Mouse (Mus musculus) neural tube, embryonic 14.5 days (tissue): ENCODE measurements around the gene 2410002F23Rik. TPM values are rescaled to one million over a fixed set of nuclear protein-coding genes. Genes with fewer than 3 reads are reported as not detected.
"Not testable (repeated sequence)": the region's sequence is repeated elsewhere in the genome, so short reads cannot be mapped to it uniquely, and the experiment has no call there.

Experiments
- ATAC-seq: fragments of 200-750 bp; cut with Nextera tagmentation; 2 replicates; pipeline ENCODE4 v1.8.0; 2017; ENCODE audit warnings: low read depth, mild to moderate bottlenecking, moderate TSS enrichment, moderate library complexity
- H3K27ac ChIP-seq: fragments of 300-500 bp; sonication (generic); 2 replicates; pipeline ENCODE4 v1.5.1; 2014; ENCODE audit warnings: low read depth, mild to moderate bottlenecking, control low read depth, low read length, moderate library complexity, mixed read lengths
- H3K27me3 ChIP-seq: fragments of 300-500 bp; sonication (generic); 2 replicates; pipeline ENCODE4 v1.6.1; 2014; ENCODE audit warnings: low read length; ENCODE audit not compliant: control insufficient read depth, insufficient read depth
- H3K36me3 ChIP-seq: fragments of 300-500 bp; sonication (generic); 2 replicates; pipeline ENCODE4 v1.6.1; 2014; ENCODE audit warnings: low read length, mixed read lengths; ENCODE audit not compliant: control insufficient read depth, insufficient read depth
- H3K4me1 ChIP-seq: fragments of 300-500 bp; sonication (generic); 2 replicates; pipeline ENCODE4 v1.6.1; 2014; ENCODE audit warnings: low read length; ENCODE audit not compliant: control insufficient read depth, insufficient read depth
- H3K4me2 ChIP-seq: fragments of 300-500 bp; sonication (generic); 2 replicates; pipeline ENCODE4 v1.6.1; 2014; ENCODE audit warnings: mild to moderate bottlenecking, low read depth, low read length, control low read depth
- H3K4me3 ChIP-seq: fragments of 300-500 bp; sonication (generic); 2 replicates; pipeline ENCODE4 v1.5.1; 2014; ENCODE audit warnings: low read depth, low read length, control low read depth, mixed read lengths
- H3K9ac ChIP-seq: fragments of 300-500 bp; sonication (generic); replicated peaks from 2 replicates; pipeline ENCODE4 v1.6.1; 2014; ENCODE audit warnings: low read depth, mild to moderate bottlenecking, control low read depth, low read length, mixed read lengths
- H3K9me3 ChIP-seq: fragments of 300-500 bp; sonication (generic); 2 replicates; pipeline ENCODE4 v1.6.1; 2016; ENCODE audit warnings: low read length; ENCODE audit not compliant: control insufficient read depth
- WGBS: fragments of 180-500 bp; shearing (Covaris S2); extraction: QIAGEN DNeasy Blood & Tissue Kit; methylation state at CpG from one replicate; pipeline ENCODE4 v1.1.7; 2014; 5-methylcytosine and 5-hydroxymethylcytosine counted together
- polyA plus RNA-seq: library from polyadenylated mRNA; unstranded; fragments of >200 nt; fragmentation: Nextera tagmentation; extraction: Ambion mirVana; gene quantifications from 2 replicates; pipeline ENCODE4 v1.2.1, GENCODE M21; 2014

Gene 2410002F23Rik
- 164 and 180 TPM in 2 replicates for polyA plus RNA-seq

GRCm38 (mm10) chr7:44246055-44246983 lies at the start of gene 2410002F23Rik, which contains the start of gene 1700028J19Rik:
Gene 2410002F23Rik, plus strand, starts transcription at chr7:44246722.
Gene 1700028J19Rik, minus strand, starts transcription at chr7:44246695.
- peak within 1 kb of the TSS; percentile 78 for H3K4me3 ChIP-seq
- H3K27me3 ChIP-seq = no peaks in the 10 kb centered on the region
- under 1% methylated on average over 62 of the region's 62 CpGs for WGBS
- peaks cover 18% of the 10 kb centered on the region for H3K36me3 ChIP-seq
- H3K27ac ChIP-seq = peak within 1 kb of the TSS; percentile 91
- H3K4me2 ChIP-seq = peak within 1 kb of the TSS; percentile 70
- peak; percentile 85 for ATAC-seq
- peaks cover 17% of the 10 kb centered on the region; the same call in 1 of the 2 replicates for H3K4me1 ChIP-seq
- H3K9me3 ChIP-seq = no peaks in the 10 kb centered on the region
- H3K9ac ChIP-seq = peak within 1 kb of the TSS; percentile 90

GRCm38 (mm10) chr7:44197891-44198290 lies 48.6 kb upstream of the 2410002F23Rik start, which contains the start of gene Klk1b3:
Gene Klk1b3, plus strand, starts transcription at chr7:44198191.
- Histone ChIP-seq H3K36me3 (no peaks in the 10 kb centered on the region), H3K4me3 (no peak within 1 kb of the TSS), H3K4me2 (no peak within 1 kb of the TSS), H3K27ac (no peak within 1 kb of the TSS), H3K9ac (no peak within 1 kb of the TSS), H3K27me3 (no peaks in the 10 kb centered on the region), H3K9me3 (no peaks in the 10 kb centered on the region), H3K4me1 (no peaks in the 10 kb centered on the region)
- ATAC-seq = no peak
- WGBS = 72% methylated on average over 3 of the region's 3 CpGs

GRCm38 (mm10) chr7:44207135-44207534 lies 39.4 kb upstream of the 2410002F23Rik start, which contains the start of gene Klk1b4:
Gene Klk1b4, plus strand, starts transcription at chr7:44207435.
- H3K27ac ChIP-seq, H3K9ac ChIP-seq, H3K27me3 ChIP-seq, H3K36me3 ChIP-seq, H3K9me3 ChIP-seq, H3K4me2 ChIP-seq, H3K4me3 ChIP-seq, H3K4me1 ChIP-seq, ATAC-seq: not testable (repeated sequence)
- 54% methylated on average over 3 of the region's 3 CpGs for WGBS

GRCm38 (mm10) chr7:44208307-44208706 lies 38.2 kb upstream of the 2410002F23Rik start:
- Histone ChIP-seq H3K4me3 (no peak overlapping the region), H3K9ac (no peak overlapping the region), H3K36me3 (no peaks in the 10 kb centered on the region), H3K4me1 (no peaks in the 10 kb centered on the region), H3K4me2 (no peak overlapping the region), H3K27ac (no peak overlapping the region), H3K9me3 (no peaks in the 10 kb centered on the region), H3K27me3 (no peaks in the 10 kb centered on the region)
- ATAC-seq = no peak
- 80% methylated on average over 3 of the region's 3 CpGs for WGBS

- no peaks in the 10 kb centered on the region for H3K36me3 ChIP-seq
- no peak within 1 kb of the TSS for H3K27ac ChIP-seq
- no peaks in the 10 kb centered on the region for H3K9me3 ChIP-seq
- H3K4me2 ChIP-seq = no peak within 1 kb of the TSS
- H3K4me3 ChIP-seq = no peak within 1 kb of the TSS
- WGBS = 81% methylated on average over 1 of the region's 1 CpGs
- ATAC-seq = no peak
- H3K27me3 ChIP-seq = no peaks in the 10 kb centered on the region
- H3K9ac ChIP-seq = no peak within 1 kb of the TSS
- no peaks in the 10 kb centered on the region for H3K4me1 ChIP-seq
These were observed 30.9 kb upstream of the 2410002F23Rik start, which contains the start of gene Klk1b5 for GRCm38 (mm10) chr7:44215645-44216044. Gene Klk1b5, plus strand, starts transcription at chr7:44215945.

- not testable (repeated sequence) for H3K9me3 ChIP-seq, ATAC-seq, H3K36me3 ChIP-seq, H3K4me1 ChIP-seq, H3K9ac ChIP-seq, H3K4me2 ChIP-seq, H3K27ac ChIP-seq, H3K27me3 ChIP-seq, H3K4me3 ChIP-seq
- WGBS = 69% methylated on average over 8 of the region's 10 CpGs
These were observed 24.9 kb upstream of the 2410002F23Rik start for GRCm38 (mm10) chr7:44221601-44222000.

- WGBS = 85% methylated on average over 6 of the region's 6 CpGs
- H3K4me3 ChIP-seq, H3K4me2 ChIP-seq, H3K27me3 ChIP-seq, H3K27ac ChIP-seq, H3K36me3 ChIP-seq, ATAC-seq, H3K9me3 ChIP-seq, H3K4me1 ChIP-seq, H3K9ac ChIP-seq: not testable (repeated sequence)
These were observed 24.2 kb upstream of the 2410002F23Rik start for GRCm38 (mm10) chr7:44222335-44222734.

GRCm38 (mm10) chr7:44225076-44225475 lies 21.4 kb upstream of the 2410002F23Rik start, which contains the start of gene Klk1:
Gene Klk1, plus strand, starts transcription at chr7:44225360.
- 64% methylated on average over 1 of the region's 1 CpGs for WGBS
- Histone ChIP-seq H3K36me3 (no peaks in the 10 kb centered on the region), H3K4me2 (no peak within 1 kb of the TSS), H3K4me3 (no peak within 1 kb of the TSS), H3K9ac (no peak within 1 kb of the TSS), H3K4me1 (no peaks in the 10 kb centered on the region), H3K27ac (no peak within 1 kb of the TSS), H3K9me3 (no peaks in the 10 kb centered on the region), H3K27me3 (no peaks in the 10 kb centered on the region)
- no peak for ATAC-seq

GRCm38 (mm10) chr7:44235909-44236308 lies 10.6 kb upstream of the 2410002F23Rik start, which contains the start of gene Gm36864:
Gene Gm36864, plus strand, starts transcription at chr7:44236177.
- H3K36me3 ChIP-seq = no peaks in the 10 kb centered on the region
- H3K9ac ChIP-seq = no peak within 1 kb of the TSS
- ATAC-seq = no peak
- no peaks in the 10 kb centered on the region for H3K4me1 ChIP-seq
- H3K27me3 ChIP-seq = no peaks in the 10 kb centered on the region
- H3K4me3 ChIP-seq = no peak within 1 kb of the TSS
- H3K4me2 ChIP-seq = no peak within 1 kb of the TSS
- no peaks in the 10 kb centered on the region for H3K9me3 ChIP-seq
- 81% methylated on average over 3 of the region's 3 CpGs for WGBS
- H3K27ac ChIP-seq = no peak within 1 kb of the TSS
